Mouse (Mus musculus) liver, adult 2 months (tissue): Measurements from ENCODE around the gene Tdg.

ENCODE experiments used
- CTCF ChIP-seq: fragments of 200-500 bp; IDR thresholded peaks from 2 replicates; pipeline ENCODE4 v1.5.1; 2011; ENCODE audit warnings: low read depth, low read length, control low read depth
- POLR2A ChIP-seq: fragments of 200-500 bp; IDR thresholded peaks from 2 replicates; pipeline ENCODE4 v1.6.1; 2011; ENCODE audit warnings: low read length, control low read depth; ENCODE audit not compliant: insufficient read depth; ENCODE audit errors: extremely low read depth

- TF ChIP-seq CTCF (no peak), POLR2A (no peak)
Observed at GRCm38 (mm10) chr10:82622235-82622634, 7.4 kb upstream of the Tdg start.
